Comparison of ENCODE assay signal across 21 mouse cellular contexts in genomic region chr5:34593202-34593727, GRCm38 (mm10).
"Had no signal": no experiment of that assay in that cellular context is flagged by ENCODE, and none has a peak within 500 bp of the region (broad histone marks: within the 10 kb centered on the region; RNA-seq: fewer than 3 reads in every experiment).

No protein-coding gene starts in this region.

- H3K4me3 ChIP-seq: limb, embryonic 12.5 days; limb, embryonic 15.5 days; midbrain, embryonic 12.5 days; midbrain, embryonic 15.5 days; neural tube, embryonic 12.5 days; neural tube, embryonic 15.5 days had no signal

- H3K9me3 ChIP-seq: limb, embryonic 12.5 days; limb, embryonic 15.5 days; midbrain, embryonic 12.5 days; midbrain, embryonic 15.5 days; neural tube, embryonic 12.5 days; neural tube, embryonic 15.5 days had no signal

- ATAC-seq: liver, postnatal 0 days; lung, postnatal 0 days; midbrain, embryonic 15.5 days had no signal

- H3K4me2 ChIP-seq: limb, embryonic 12.5 days; limb, embryonic 15.5 days; liver, embryonic 11.5 days; lung, embryonic 14.5 days; midbrain, embryonic 12.5 days; midbrain, embryonic 15.5 days; neural tube, embryonic 12.5 days; neural tube, embryonic 15.5 days had no signal

- H3K27me3 ChIP-seq: limb, embryonic 12.5 days; limb, embryonic 15.5 days; midbrain, embryonic 12.5 days; midbrain, embryonic 15.5 days; neural tube, embryonic 12.5 days; neural tube, embryonic 15.5 days had no signal

- DNase-seq: kidney, postnatal 25 days; left cerebral cortex, postnatal 4 days; liver, postnatal 0 days; lung, embryonic 14.5 days; right cerebral cortex, adult 18-20 months; right cerebral cortex, postnatal 14 days; right cerebral cortex, postnatal 4 days; thymus, adult 2 months; thymus, postnatal 14 days had no signal

- H3K27ac ChIP-seq: kidney, postnatal 0 days; limb, embryonic 12.5 days; limb, embryonic 15.5 days; liver, embryonic 14.5 days; macrophage; midbrain, embryonic 12.5 days; midbrain, embryonic 15.5 days; neural tube, embryonic 12.5 days; neural tube, embryonic 15.5 days; stomach, postnatal 0 days had no signal

- H3K9ac ChIP-seq: limb, embryonic 12.5 days; limb, embryonic 15.5 days; liver, embryonic 14.5 days; liver, postnatal 0 days; lung, embryonic 14.5 days; midbrain, embryonic 12.5 days; midbrain, embryonic 15.5 days; neural tube, embryonic 12.5 days; neural tube, embryonic 15.5 days had no signal
